Mouse (Mus musculus) naive thymus-derived CD4-positive, alpha-beta T cell, adult 2 months (primary cell): ENCODE results near the gene Gm20388.
A peak's percentile ranks its signal among the peaks of the same experiment; 100 is the strongest.

Experiments used
- DNase-seq: peaks from one replicate; pipeline ENCODE4 v3.0.0-alpha.2; 2011; ENCODE audit warnings: low read depth

Gm20388 gene

GRCm38 (mm10) chr8:124146286-124146685 is 4235.6 kb downstream of the Gm20388 start:
- DNase-seq: no peak

GRCm38 (mm10) chr8:124150009-124150408 is 4239.4 kb downstream of the Gm20388 start:
- DNase-seq: no peak

- peak; percentile 61 for DNase-seq
These were observed 4239.9 kb downstream of the Gm20388 start for GRCm38 (mm10) chr8:124150536-124150935.

- no peak for DNase-seq
These were observed 4241.2 kb downstream of the Gm20388 start for GRCm38 (mm10) chr8:124151881-124152280.

GRCm38 (mm10) chr8:124152771-124153170 is 4242.1 kb downstream of the Gm20388 start:
- DNase-seq: no peak

- no peak for DNase-seq
These were observed 4245.7 kb downstream of the Gm20388 start for GRCm38 (mm10) chr8:124156324-124156723.

- no peak for DNase-seq
These were observed 4251.0 kb downstream of the Gm20388 start for GRCm38 (mm10) chr8:124161683-124162082.

GRCm38 (mm10) chr8:124163258-124163657 is 4252.6 kb downstream of the Gm20388 start:
- DNase-seq: no peak

GRCm38 (mm10) chr8:124169749-124170148 is 4259.1 kb downstream of the Gm20388 start:
- DNase-seq: no peak

- DNase-seq: no peak
These were observed 4260.0 kb downstream of the Gm20388 start for GRCm38 (mm10) chr8:124170671-124171070.

- no peak for DNase-seq
These were observed 4261.2 kb downstream of the Gm20388 start for GRCm38 (mm10) chr8:124171557-124172528.

GRCm38 (mm10) chr8:124173688-124174087 is 4263.0 kb downstream of the Gm20388 start:
- peak; percentile 45 for DNase-seq

GRCm38 (mm10) chr8:124176133-124176532 is 4265.5 kb downstream of the Gm20388 start:
- no peak for DNase-seq

GRCm38 (mm10) chr8:124177092-124177491 is 4266.5 kb downstream of the Gm20388 start:
- peak; percentile 43 for DNase-seq

- no peak for DNase-seq
These were observed 4270.2 kb downstream of the Gm20388 start for GRCm38 (mm10) chr8:124180681-124181445.

- DNase-seq: no peak
These were observed 4271.1 kb downstream of the Gm20388 start for GRCm38 (mm10) chr8:124181751-124182150.

GRCm38 (mm10) chr8:124182224-124182623 is 4271.6 kb downstream of the Gm20388 start:
- no peak for DNase-seq

GRCm38 (mm10) chr8:124184078-124184477 is 4273.4 kb downstream of the Gm20388 start:
- no peak for DNase-seq

GRCm38 (mm10) chr8:124184507-124184906 is 4273.9 kb downstream of the Gm20388 start:
- no peak for DNase-seq

- DNase-seq: no peak
These were observed 4274.4 kb downstream of the Gm20388 start for GRCm38 (mm10) chr8:124185081-124185480.

GRCm38 (mm10) chr8:124190388-124190787 is 4279.7 kb downstream of the Gm20388 start:
- DNase-seq: no peak

GRCm38 (mm10) chr8:124192242-124192641 is 4281.6 kb downstream of the Gm20388 start:
- no peak for DNase-seq

GRCm38 (mm10) chr8:124192976-124193375 is 4282.3 kb downstream of the Gm20388 start:
- no peak for DNase-seq
